20 mouse cellular contexts compared by ENCODE assay signal in the genomic region with DNA sequence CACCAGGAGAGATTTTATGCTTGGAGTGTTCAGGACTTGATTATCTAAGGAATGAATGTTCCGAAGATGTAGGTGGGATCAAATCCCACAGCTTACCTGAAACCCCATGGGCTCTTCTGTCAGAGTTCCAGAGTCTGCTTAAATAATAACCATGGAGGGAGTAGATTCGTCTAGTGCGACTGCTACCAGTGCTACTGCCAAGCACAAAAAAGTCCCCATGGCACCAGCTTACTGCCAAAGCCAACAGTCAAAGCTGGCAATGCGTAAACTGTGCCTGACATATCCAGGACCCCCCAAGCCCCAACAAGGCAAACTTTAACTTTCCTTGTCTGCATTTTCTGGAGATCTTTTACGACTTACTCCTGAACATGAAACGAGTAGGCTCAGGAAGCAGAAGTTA. TPM values are rescaled to one million over a fixed set of nuclear protein-coding genes. Genes with fewer than 3 reads are reported as not detected.
DNase-seq lines count a peak whose midpoint lies in the region; ATAC-seq and TF ChIP-seq lines count a peak whose summit lies in the region.
"Had no signal": no experiment of that assay in that cellular context is flagged by ENCODE, and none has a peak within 500 bp of the region (broad histone marks: within the 10 kb centered on the region; RNA-seq: fewer than 3 reads in every experiment).

No protein-coding gene starts in this region.

- H3K4me3 ChIP-seq in hindbrain, postnatal 0 days (ENCODE audit: low read length) = no peak overlapping the region
- H3K4me3 ChIP-seq in hindbrain, embryonic 10.5 days = no peak overlapping the region
- no peak overlapping the region for H3K4me3 ChIP-seq in lung, embryonic 16.5 days (ENCODE audit: low read length)
- no peak overlapping the region for H3K4me3 ChIP-seq in kidney, postnatal 0 days (replicated peaks; ENCODE audit: low read depth, low read length)
- H3K4me3 ChIP-seq: forebrain, embryonic 15.5 days; heart, adult 2 months; hindbrain, embryonic 15.5 days; limb, embryonic 15.5 days; liver, embryonic 15.5 days; stomach, embryonic 15.5 days had no signal

- WGBS in hindbrain, postnatal 0 days = 64% methylated on average over 6 of the region's 6 CpGs
- 86% methylated on average over 6 of the region's 6 CpGs for WGBS in hindbrain, embryonic 10.5 days
- 57% methylated on average over 6 of the region's 6 CpGs for WGBS in lung, embryonic 16.5 days
- 56% methylated on average over 6 of the region's 6 CpGs for WGBS in kidney, postnatal 0 days

- H3K27ac ChIP-seq in hindbrain, postnatal 0 days = 0 out of 2 replicates have a peak overlapping the region, but pooled peaks have one; percentile 9
- no peak overlapping the region for H3K27ac ChIP-seq in hindbrain, embryonic 10.5 days
- H3K27ac ChIP-seq in lung, embryonic 16.5 days (ENCODE audit: low read length) = peak overlapping the region; percentile 89
- peak overlapping the region; percentile 32; the same call in 1 of the 2 replicates for H3K27ac ChIP-seq in kidney, postnatal 0 days
- H3K27ac ChIP-seq: forebrain, embryonic 15.5 days; heart, adult 2 months; hindbrain, embryonic 15.5 days; limb, embryonic 15.5 days; liver, embryonic 15.5 days; stomach, embryonic 15.5 days had no signal

- H3K27me3 ChIP-seq in hindbrain, postnatal 0 days (ENCODE audit: insufficient read depth, low read length) = no peaks in the 10 kb centered on the region
- no peaks in the 10 kb centered on the region for H3K27me3 ChIP-seq in hindbrain, embryonic 10.5 days (ENCODE audit: insufficient read depth, poor library complexity, severe bottlenecking)
- H3K27me3 ChIP-seq in lung, embryonic 16.5 days (ENCODE audit: control insufficient read depth, insufficient read depth, low read depth, low read length) = no peaks in the 10 kb centered on the region
- H3K27me3 ChIP-seq in kidney, postnatal 0 days (ENCODE audit: insufficient read depth, low read length) = no peaks in the 10 kb centered on the region
- H3K27me3 ChIP-seq: forebrain, embryonic 15.5 days; hindbrain, embryonic 15.5 days; limb, embryonic 15.5 days; liver, embryonic 15.5 days; stomach, embryonic 15.5 days had no signal

- no peaks in the 10 kb centered on the region for H3K9me3 ChIP-seq in hindbrain, postnatal 0 days (ENCODE audit: low read length)
- no peaks in the 10 kb centered on the region for H3K9me3 ChIP-seq in hindbrain, embryonic 10.5 days
- no peaks in the 10 kb centered on the region for H3K9me3 ChIP-seq in lung, embryonic 16.5 days (ENCODE audit: control insufficient read depth, low read length)
- H3K9me3 ChIP-seq in kidney, postnatal 0 days (replicated peaks; ENCODE audit: low read length) = no peaks in the 10 kb centered on the region
- H3K9me3 ChIP-seq: forebrain, embryonic 15.5 days; hindbrain, embryonic 15.5 days; limb, embryonic 15.5 days; liver, embryonic 15.5 days; stomach, embryonic 15.5 days had no signal

- ATAC-seq in hindbrain, postnatal 0 days = no peak
- no peak for ATAC-seq in lung, embryonic 16.5 days (ENCODE audit: low read depth)
- no peak for ATAC-seq in kidney, postnatal 0 days (replicated peaks; ENCODE audit: low FRiP score, low read depth)
- ATAC-seq: forebrain, embryonic 15.5 days; intestine, embryonic 16.5 days had no signal

- H3K4me2 ChIP-seq in hindbrain, postnatal 0 days (ENCODE audit: low read depth, low read length) = no peak overlapping the region
- no peak overlapping the region for H3K4me2 ChIP-seq in lung, embryonic 16.5 days (ENCODE audit: low read depth, low read length)
- H3K4me2 ChIP-seq in kidney, postnatal 0 days (ENCODE audit: low read length) = no peak overlapping the region
- H3K4me2 ChIP-seq: forebrain, embryonic 15.5 days; hindbrain, embryonic 15.5 days; limb, embryonic 15.5 days; liver, embryonic 15.5 days; stomach, embryonic 15.5 days had no signal

- no peak for TF ChIP-seq CTCF in hindbrain, postnatal 0 days (IDR thresholded peaks at IDR 0.05; ENCODE audit: low read depth)
- TF ChIP-seq CTCF in kidney, postnatal 0 days (IDR thresholded peaks at IDR 0.05; ENCODE audit: low read depth) = no peak

- no peak overlapping the region for H3K9ac ChIP-seq in hindbrain, postnatal 0 days (replicated peaks; ENCODE audit: low read length)
- H3K9ac ChIP-seq in lung, embryonic 16.5 days (ENCODE audit: low read length) = no peak overlapping the region
- H3K9ac ChIP-seq in kidney, postnatal 0 days (ENCODE audit: low read depth, low read length) = no peak overlapping the region
- H3K9ac ChIP-seq: forebrain, embryonic 15.5 days; hindbrain, embryonic 15.5 days; limb, embryonic 15.5 days; liver, embryonic 15.5 days; stomach, embryonic 15.5 days had no signal

- H3K36me3 ChIP-seq in hindbrain, postnatal 0 days (ENCODE audit: insufficient read depth, low read length) = 0 out of 2 replicates have a peak, but pooled peaks cover 8% of the 10 kb centered on the region
- H3K36me3 ChIP-seq in hindbrain, embryonic 10.5 days = no peaks in the 10 kb centered on the region
- no peaks in the 10 kb centered on the region for H3K36me3 ChIP-seq in lung, embryonic 16.5 days (ENCODE audit: control insufficient read depth, insufficient read depth, low read length)
- no peaks in the 10 kb centered on the region for H3K36me3 ChIP-seq in kidney, postnatal 0 days (ENCODE audit: insufficient read depth, low read length)
- H3K36me3 ChIP-seq: liver, embryonic 15.5 days; stomach, embryonic 15.5 days had no signal

- no peaks in the 10 kb centered on the region for H3K4me1 ChIP-seq in hindbrain, postnatal 0 days (ENCODE audit: insufficient read depth, low read length)
- H3K4me1 ChIP-seq in hindbrain, embryonic 10.5 days (replicated peaks) = no peaks in the 10 kb centered on the region
- H3K4me1 ChIP-seq in lung, embryonic 16.5 days (replicated peaks; ENCODE audit: control insufficient read depth, insufficient read depth, low read length) = peaks cover 6% of the 10 kb centered on the region; the same call in 1 of the 2 replicates
- H3K4me1 ChIP-seq in kidney, postnatal 0 days (replicated peaks; ENCODE audit: insufficient read depth, low read length) = no peaks in the 10 kb centered on the region
- H3K4me1 ChIP-seq: hindbrain, embryonic 15.5 days; liver, embryonic 15.5 days; stomach, embryonic 15.5 days had no signal

- no peak for DNase-seq in hindbrain, postnatal 0 days (ENCODE audit: low spot score)
- no peak for DNase-seq in hindbrain, embryonic 10.5 days (ENCODE audit: low spot score)
- no peak for DNase-seq in lung, postnatal 4 days
- DNase-seq in kidney, postnatal 0 days (ENCODE audit: low spot score) = no peak
- no peak for DNase-seq in urinary bladder, postnatal 14 days (ENCODE audit: low spot score)
- no peak for DNase-seq in thymus, postnatal 14 days
- DNase-seq: B cell, adult 2 months; gastrocnemius, postnatal 14 days; heart, adult 2 months; heart, postnatal 36 days; lung, postnatal 36 days; retina, postnatal 1 day; thymus, adult 18-20 months had no signal

RNA-seq across cellular contexts. Expression of gene Kcnk1, which starts 32.5 kb away (rescaled TPM):
- total RNA-seq in hindbrain, postnatal 0 days (2014; rRNA removed) = 59.6 and 75.5 TPM in 2 replicates
- polyA plus RNA-seq in hindbrain, postnatal 0 days (2015; fragmentation: Nextera tagmentation; extraction: Ambion mirVana) = 38.2 and 39.3 TPM in 2 replicates
- polyA plus RNA-seq in hindbrain, embryonic 10.5 days (2016; fragmentation: Nextera tagmentation; extraction: Ambion mirVana) = 6.8 and 11.0 TPM in 2 replicates
- 55.9 and 59.0 TPM in 2 replicates for polyA plus RNA-seq in lung, embryonic 16.5 days (2015; fragmentation: Nextera tagmentation; extraction: Ambion mirVana)
- 66.5 and 72.5 TPM in 2 replicates for polyA plus RNA-seq in kidney, postnatal 0 days (2015; fragmentation: Nextera tagmentation; extraction: Ambion mirVana)
